Mouse (Mus musculus): Measurements from ENCODE around the gene Naa80.

DNA sequence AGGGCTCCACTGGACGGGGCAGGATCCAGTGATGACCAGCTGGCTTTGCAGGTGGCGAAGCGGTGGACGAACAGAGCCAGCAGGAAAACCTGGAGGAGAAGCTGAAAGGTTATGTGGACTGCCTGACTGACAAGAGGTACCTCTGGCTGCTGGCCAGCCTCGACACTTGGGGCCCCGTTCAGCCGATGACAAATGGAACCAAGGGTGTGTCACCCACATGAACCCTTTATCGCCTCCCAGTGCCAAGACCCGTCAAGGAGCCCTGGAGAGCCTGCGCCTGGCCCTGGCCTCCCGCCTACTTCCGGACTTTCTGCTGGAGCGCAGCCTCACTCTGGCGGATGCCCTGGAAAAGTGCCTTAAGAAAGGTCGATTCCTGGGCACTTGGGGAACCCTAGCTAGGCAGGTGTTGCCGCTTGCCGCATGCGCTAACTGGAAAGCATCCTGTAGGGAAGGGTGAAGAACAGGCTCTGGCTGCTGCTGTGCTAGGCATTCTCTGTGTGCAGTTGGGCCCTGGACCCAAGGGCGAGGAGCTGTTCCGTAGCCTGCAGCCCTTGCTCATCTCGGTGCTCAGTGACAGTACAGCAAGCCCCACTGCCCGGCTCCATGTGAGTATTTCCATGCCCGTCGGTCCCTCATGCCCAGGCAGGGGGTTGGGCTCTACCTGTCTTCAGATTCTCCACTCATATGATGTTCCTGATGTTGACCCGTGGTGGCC is 11.5 kb downstream of the Naa80 start:
- TF ChIP-seq POLR2A (IDR thresholded peaks at IDR 0.05; ENCODE audit: extremely low read depth, insufficient read depth, low read length) (no peak), CTCF (IDR thresholded peaks at IDR 0.05; ENCODE audit: low read depth, low read length) (no peak)
